23 mouse cellular contexts compared by ENCODE assay signal in the genomic region with DNA sequence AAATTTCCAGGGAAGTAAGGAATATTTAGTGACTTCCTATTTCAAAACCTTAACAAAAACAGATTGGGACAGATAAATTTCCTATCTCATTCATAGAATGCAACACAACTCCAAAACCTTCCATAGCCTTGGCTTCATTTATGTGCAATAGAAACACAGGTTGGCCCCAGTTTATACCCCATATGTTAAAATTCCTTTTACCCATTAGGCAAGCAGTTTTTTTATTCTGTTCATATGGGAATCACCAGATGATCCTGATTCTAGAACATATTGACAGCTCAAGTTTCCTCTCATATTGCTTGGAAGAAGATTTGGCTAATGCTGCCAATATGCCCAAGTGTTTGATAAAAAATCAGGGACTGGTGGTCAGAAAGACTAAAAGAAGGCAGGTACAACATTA.
A peak's percentile ranks its signal among the peaks of the same experiment; 100 is the strongest.
DNase-seq lines count a peak whose midpoint lies in the region; ATAC-seq and TF ChIP-seq lines count a peak whose summit lies in the region.
"Had no signal": no experiment of that assay in that cellular context is flagged by ENCODE, and none has a peak within 500 bp of the region (broad histone marks: within the 10 kb centered on the region; RNA-seq: fewer than 3 reads in every experiment).

No protein-coding gene starts in this region.

- H3K9ac ChIP-seq in forebrain, embryonic 13.5 days: no peak overlapping the region
- no peak overlapping the region for H3K9ac ChIP-seq in forebrain, embryonic 12.5 days
- no peak overlapping the region for H3K9ac ChIP-seq in forebrain, embryonic 15.5 days (replicated peaks)
- no peak overlapping the region for H3K9ac ChIP-seq in forebrain, embryonic 16.5 days (replicated peaks; ENCODE audit: low read depth, low read length)
- no peak overlapping the region for H3K9ac ChIP-seq in stomach, postnatal 0 days (ENCODE audit: low read length)
- H3K9ac ChIP-seq: embryonic facial prominence, embryonic 12.5 days had no signal

- H3K36me3 ChIP-seq in forebrain, embryonic 13.5 days (ENCODE audit: poor library complexity, severe bottlenecking): no peaks in the 10 kb centered on the region
- no peaks in the 10 kb centered on the region for H3K36me3 ChIP-seq in forebrain, embryonic 12.5 days (replicated peaks)
- H3K36me3 ChIP-seq in forebrain, embryonic 15.5 days: no peaks in the 10 kb centered on the region
- no peaks in the 10 kb centered on the region for H3K36me3 ChIP-seq in forebrain, embryonic 10.5 days (replicated peaks)
- H3K36me3 ChIP-seq in forebrain, embryonic 16.5 days (ENCODE audit: control insufficient read depth, insufficient read depth): no peaks in the 10 kb centered on the region
- H3K36me3 ChIP-seq in stomach, postnatal 0 days (ENCODE audit: control insufficient read depth, insufficient read depth, low read length): no peaks in the 10 kb centered on the region
- H3K36me3 ChIP-seq: embryonic facial prominence, embryonic 10.5 days; embryonic facial prominence, embryonic 12.5 days; G1E had no signal

- ATAC-seq in forebrain, embryonic 13.5 days: peak; percentile 36; the same call in 1 of the 2 replicates
- ATAC-seq in forebrain, embryonic 12.5 days (ENCODE audit: low FRiP score): no peak
- ATAC-seq in forebrain, embryonic 15.5 days (replicated peaks): peak; percentile 58
- peak; percentile 69 for ATAC-seq in forebrain, embryonic 16.5 days
- no peak for ATAC-seq in frontal cortex, adult (ENCODE audit: low TSS enrichment)
- ATAC-seq in stomach, postnatal 0 days (ENCODE audit: low FRiP score, low TSS enrichment): no peak
- ATAC-seq: activated CD4-positive, CD25-positive, alpha-beta regulatory T cell, adult 4 months; CD4-positive, CD25-positive, alpha-beta regulatory T cell, adult 4 months; Patski had no signal

- no peaks in the 10 kb centered on the region; the same call in 1 of the 2 replicates for H3K9me3 ChIP-seq in forebrain, embryonic 13.5 days (replicated peaks)
- H3K9me3 ChIP-seq in forebrain, embryonic 12.5 days: no peaks in the 10 kb centered on the region
- no peaks in the 10 kb centered on the region for H3K9me3 ChIP-seq in forebrain, embryonic 15.5 days
- H3K9me3 ChIP-seq in forebrain, embryonic 10.5 days: no peaks in the 10 kb centered on the region
- no peaks in the 10 kb centered on the region for H3K9me3 ChIP-seq in forebrain, embryonic 16.5 days (ENCODE audit: control insufficient read depth, low read length)
- no peaks in the 10 kb centered on the region for H3K9me3 ChIP-seq in stomach, postnatal 0 days (ENCODE audit: control insufficient read depth, low read length)
- H3K9me3 ChIP-seq: embryonic facial prominence, embryonic 10.5 days; embryonic facial prominence, embryonic 12.5 days; G1E had no signal

- H3K4me1 ChIP-seq in forebrain, embryonic 13.5 days: no peaks in the 10 kb centered on the region
- H3K4me1 ChIP-seq in forebrain, embryonic 12.5 days: no peaks in the 10 kb centered on the region
- no peaks in the 10 kb centered on the region for H3K4me1 ChIP-seq in forebrain, embryonic 15.5 days
- no peaks in the 10 kb centered on the region for H3K4me1 ChIP-seq in forebrain, embryonic 10.5 days
- 0 out of 2 replicates have a peak, but pooled peaks cover 3% of the 10 kb centered on the region for H3K4me1 ChIP-seq in forebrain, embryonic 16.5 days (replicated peaks; ENCODE audit: control insufficient read depth, insufficient read depth, low read length)
- no peaks in the 10 kb centered on the region for H3K4me1 ChIP-seq in stomach, postnatal 0 days (replicated peaks; ENCODE audit: control insufficient read depth, insufficient read depth)
- H3K4me1 ChIP-seq: embryonic facial prominence, embryonic 10.5 days; embryonic facial prominence, embryonic 12.5 days had no signal

- no peak overlapping the region for H3K4me2 ChIP-seq in forebrain, embryonic 13.5 days
- no peak overlapping the region for H3K4me2 ChIP-seq in forebrain, embryonic 12.5 days
- no peak overlapping the region for H3K4me2 ChIP-seq in forebrain, embryonic 15.5 days (replicated peaks)
- H3K4me2 ChIP-seq in forebrain, embryonic 16.5 days (ENCODE audit: low read length): no peak overlapping the region
- no peak overlapping the region for H3K4me2 ChIP-seq in stomach, postnatal 0 days (replicated peaks; ENCODE audit: low read depth)
- H3K4me2 ChIP-seq: embryonic facial prominence, embryonic 12.5 days had no signal

- no peak for TF ChIP-seq EP300 in stomach, postnatal 0 days (optimal IDR thresholded peaks at IDR 0.05)

- DNase-seq in forebrain, embryonic 10.5 days (ENCODE audit: extremely low spot score, low spot score): no peak
- DNase-seq in stomach, postnatal 0 days (ENCODE audit: low spot score): no peak
- DNase-seq: adrenal gland, adult 8-10 months; adrenal gland, postnatal 14 days; adrenal gland, postnatal 36 days; B cell, adult 2 months; cerebellum, adult 11-12 months; cerebellum, adult 2 months; cerebellum, adult 9-10 months; cerebellum, postnatal 10 days; cerebellum, postnatal 25 days had no signal

- H3K4me3 ChIP-seq in forebrain, embryonic 13.5 days: no peak overlapping the region
- no peak overlapping the region for H3K4me3 ChIP-seq in forebrain, embryonic 12.5 days (replicated peaks)
- no peak overlapping the region for H3K4me3 ChIP-seq in forebrain, embryonic 15.5 days
- H3K4me3 ChIP-seq in forebrain, embryonic 10.5 days: no peak overlapping the region
- H3K4me3 ChIP-seq in forebrain, embryonic 16.5 days (replicated peaks; ENCODE audit: low read length): no peak overlapping the region
- no peak overlapping the region for H3K4me3 ChIP-seq in stomach, postnatal 0 days (ENCODE audit: low read depth, low read length)
- H3K4me3 ChIP-seq: embryonic facial prominence, embryonic 10.5 days; embryonic facial prominence, embryonic 12.5 days had no signal

- H3K27me3 ChIP-seq in forebrain, embryonic 13.5 days: no peaks in the 10 kb centered on the region
- H3K27me3 ChIP-seq in forebrain, embryonic 12.5 days: no peaks in the 10 kb centered on the region
- H3K27me3 ChIP-seq in forebrain, embryonic 15.5 days: no peaks in the 10 kb centered on the region
- H3K27me3 ChIP-seq in forebrain, embryonic 10.5 days (ENCODE audit: poor library complexity, severe bottlenecking): no peaks in the 10 kb centered on the region
- no peaks in the 10 kb centered on the region for H3K27me3 ChIP-seq in forebrain, embryonic 16.5 days (replicated peaks; ENCODE audit: control insufficient read depth, insufficient read depth, low read length)
- no peaks in the 10 kb centered on the region for H3K27me3 ChIP-seq in stomach, postnatal 0 days (ENCODE audit: control insufficient read depth, insufficient read depth, low read length)
- H3K27me3 ChIP-seq: CH12.LX; embryonic facial prominence, embryonic 12.5 days; Patski had no signal

- no peak for TF ChIP-seq CTCF in stomach, postnatal 0 days (IDR thresholded peaks at IDR 0.05; ENCODE audit: low read depth)

- H3K27ac ChIP-seq in forebrain, embryonic 13.5 days: no peak overlapping the region
- no peak overlapping the region for H3K27ac ChIP-seq in forebrain, embryonic 12.5 days
- H3K27ac ChIP-seq in forebrain, embryonic 15.5 days (replicated peaks): no peak overlapping the region
- no peak overlapping the region for H3K27ac ChIP-seq in forebrain, embryonic 10.5 days
- no peak overlapping the region for H3K27ac ChIP-seq in forebrain, embryonic 16.5 days (ENCODE audit: low read length)
- no peak overlapping the region for H3K27ac ChIP-seq in stomach, postnatal 0 days (replicated peaks)
- H3K27ac ChIP-seq: embryonic facial prominence, embryonic 10.5 days; embryonic facial prominence, embryonic 12.5 days had no signal

Comparison
In these comparisons a context has a peak if more than half of its experiments do, and no peak if none do; other contexts are left out.
1. ATAC-seq: peak in forebrain, embryonic 13.5 days (single experiment), forebrain, embryonic 15.5 days (single experiment) and forebrain, embryonic 16.5 days (single experiment); none in forebrain, embryonic 12.5 days (single experiment), frontal cortex, adult (single experiment) and stomach, postnatal 0 days (single experiment).